Mouse (Mus musculus) erythroblast, embryonic 14.5 days (primary cell): ENCODE measurements around the gene Izumo1r.

Experiments used
- GATA1 ChIP-seq: IDR thresholded peaks from 2 replicates; pipeline ENCODE4 v1.6.1; 2012; ENCODE audit warnings: low read length, inconsistent platforms, mixed read lengths
- TAL1 ChIP-seq: IDR thresholded peaks from 3 replicates; pipeline ENCODE4 v1.6.1; 2012; ENCODE audit warnings: low read length, inconsistent platforms, mixed read lengths

DNA sequence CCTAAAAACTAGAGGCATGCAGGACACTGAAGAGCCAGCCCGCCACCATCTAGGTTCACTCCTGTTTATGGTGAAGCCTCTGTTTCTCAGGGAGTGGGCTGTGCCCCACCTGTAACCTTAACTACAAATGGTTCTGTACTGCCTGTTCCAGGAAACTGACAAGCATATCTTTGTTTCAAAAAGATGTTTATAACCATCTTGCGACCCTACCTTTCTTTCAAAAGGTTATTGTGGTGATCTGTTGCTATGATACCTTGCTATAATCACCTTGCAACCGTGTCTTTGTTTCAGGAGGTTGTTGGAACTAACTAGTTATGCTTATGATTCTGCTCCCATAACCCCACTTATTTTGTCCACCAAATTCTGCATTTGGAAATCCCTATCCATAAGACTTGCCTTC is 59.8 kb downstream of the Izumo1r start:
- TF ChIP-seq GATA1 (no peak), TAL1 (no peak)
